Mouse (Mus musculus) thymus, adult 2 months (tissue): ENCODE data around the gene Synpo2.

Experiments used
- CTCF ChIP-seq: fragments of 200-500 bp; IDR thresholded peaks from 2 replicates; pipeline ENCODE4 v1.5.1; 2012; ENCODE audit warnings: mild to moderate bottlenecking, control low read depth, low read length, moderate library complexity, borderline replicate concordance; ENCODE audit not compliant: control insufficient read depth, poor library complexity, insufficient read depth; ENCODE audit errors: extremely low read depth
- POLR2A ChIP-seq: fragments of 200-500 bp; IDR thresholded peaks from 2 replicates; pipeline ENCODE4 v1.6.1; 2012; ENCODE audit warnings: mild to moderate bottlenecking, low read length, control low read depth, moderate library complexity; ENCODE audit not compliant: control insufficient read depth, poor library complexity, insufficient read depth; ENCODE audit errors: extremely low read depth

DNA sequence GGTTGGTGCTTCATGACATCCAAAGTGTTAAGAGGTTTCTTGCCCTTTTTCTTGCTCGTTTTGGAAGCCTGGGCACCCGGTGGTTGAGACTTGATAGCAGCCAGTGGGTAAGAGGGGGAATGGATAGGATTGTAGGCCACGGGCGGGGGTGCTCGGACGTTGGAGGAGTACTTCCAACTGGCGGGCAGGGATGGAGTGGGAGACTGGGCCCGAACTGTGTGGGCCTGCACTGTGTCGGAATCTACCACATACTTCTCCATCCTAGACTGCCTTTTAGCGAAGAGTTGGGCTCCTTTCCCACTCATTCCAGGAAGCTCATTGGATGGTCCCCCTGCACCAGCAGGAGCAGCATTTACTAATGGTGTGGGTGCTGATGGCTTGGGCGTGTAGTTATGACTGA is 123.2 kb downstream of the Synpo2 start:
- TF ChIP-seq POLR2A (no peak), CTCF (no peak)
